Mouse (Mus musculus) lung, postnatal 0 days (tissue): ENCODE measurements around the gene D430019H16Rik. TPM values are rescaled to one million over a fixed set of nuclear protein-coding genes. Genes with fewer than 3 reads are reported as not detected.

Source experiments
- ATAC-seq: fragments of 200-750 bp; cut with Nextera tagmentation; 2 replicates; pipeline ENCODE4 v1.8.0; 2017; ENCODE audit warnings: moderate library complexity
- DNase-seq: peaks from one replicate; pipeline ENCODE4 v3.0.0-alpha.2; 2016; ENCODE audit warnings: low spot score
- H3K27ac ChIP-seq: fragments of 300-500 bp; sonication (generic); 2 replicates; pipeline ENCODE4 v1.5.1; 2014; ENCODE audit warnings: antibody characterized with exemption, mild to moderate bottlenecking, low read length, mixed read lengths
- H3K27me3 ChIP-seq: fragments of 300-500 bp; sonication (generic); replicated peaks from 2 replicates; pipeline ENCODE4 v1.6.1; 2014; ENCODE audit warnings: low read length, mixed read lengths; ENCODE audit not compliant: insufficient read depth
- H3K36me3 ChIP-seq: fragments of 300-500 bp; sonication (generic); 2 replicates; pipeline ENCODE4 v1.6.1; 2014; ENCODE audit warnings: low read length, mixed read lengths; ENCODE audit not compliant: insufficient read depth
- H3K4me1 ChIP-seq: fragments of 300-500 bp; sonication (generic); 2 replicates; pipeline ENCODE4 v1.6.1; 2014; ENCODE audit warnings: antibody characterized with exemption, low read depth, low read length, mixed read lengths; ENCODE audit not compliant: insufficient read depth
- H3K4me2 ChIP-seq: fragments of 300-500 bp; sonication (generic); replicated peaks from 2 replicates; pipeline ENCODE4 v1.6.1; 2014; ENCODE audit warnings: low read depth, mild to moderate bottlenecking, low read length, moderate library complexity, mixed read lengths
- H3K4me3 ChIP-seq: fragments of 300-500 bp; sonication (generic); 2 replicates; pipeline ENCODE4 v1.5.1; 2014; ENCODE audit warnings: low read depth, low read length
- H3K9ac ChIP-seq: fragments of 300-500 bp; sonication (generic); replicated peaks from 2 replicates; pipeline ENCODE4 v1.6.1; 2014; ENCODE audit warnings: low read depth, mild to moderate bottlenecking
- H3K9me3 ChIP-seq: fragments of 300-500 bp; sonication (generic); 2 replicates; pipeline ENCODE4 v1.6.1; 2016; ENCODE audit warnings: low read length, mixed read lengths
- CTCF ChIP-seq: IDR thresholded peaks from 2 replicates; pipeline ENCODE4 v1.5.1; 2016; ENCODE audit warnings: antibody characterized with exemption, mild to moderate bottlenecking
- EP300 ChIP-seq: IDR thresholded peaks from 2 replicates; pipeline ENCODE4 v1.6.1; 2016; ENCODE audit warnings: antibody characterized with exemption, mild to moderate bottlenecking, control low read depth
- WGBS: fragments of 180-500 bp; shearing (Covaris S2); extraction: QIAGEN DNeasy Blood & Tissue Kit; methylation state at CpG from one replicate; pipeline ENCODE4 v1.1.7; 2014; 5-methylcytosine and 5-hydroxymethylcytosine counted together
- polyA plus RNA-seq: library from polyadenylated mRNA; unstranded; fragments of >200 nt; fragmentation: Nextera tagmentation; extraction: Ambion mirVana; gene quantifications from 2 replicates; pipeline ENCODE4 v1.2.1, GENCODE M21; 2015

Gene D430019H16Rik
- polyA plus RNA-seq, 1 experiment from 2014 or later = 0.54 TPM

DNA sequence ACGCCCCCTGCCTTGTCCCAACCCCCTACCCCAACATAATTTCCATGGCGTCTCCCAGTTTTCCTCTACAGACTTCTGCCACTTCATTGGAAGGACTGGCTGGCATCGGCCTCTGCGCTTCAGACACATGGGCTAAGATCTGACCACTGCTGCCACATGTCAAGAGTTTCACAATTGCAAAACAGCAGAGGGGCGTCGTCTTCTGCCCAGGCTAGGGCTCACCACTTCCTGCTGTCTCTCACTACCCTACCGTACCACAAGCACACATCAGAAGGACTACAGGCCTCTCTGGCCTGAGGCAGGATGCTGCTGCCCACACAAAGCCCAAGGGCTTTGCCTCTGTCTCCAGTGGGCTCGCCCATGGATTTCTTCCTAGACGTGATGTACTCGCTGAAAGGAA, 86.0 kb downstream of the D430019H16Rik start:
- H3K4me1 ChIP-seq = peaks cover 6% of the 10 kb centered on the region; the same call in 1 of the 2 replicates
- H3K4me2 ChIP-seq = no peak overlapping the region
- no peak overlapping the region for H3K27ac ChIP-seq
- TF ChIP-seq EP300 = no peak
- TF ChIP-seq CTCF = no peak
- WGBS = 79% methylated on average over 10 of the region's 10 CpGs
- no peak for ATAC-seq
- H3K9me3 ChIP-seq = no peaks in the 10 kb centered on the region
- no peaks in the 10 kb centered on the region for H3K27me3 ChIP-seq
- DNase-seq = no peak
- H3K36me3 ChIP-seq = no peaks in the 10 kb centered on the region
- H3K4me3 ChIP-seq = no peak overlapping the region
- H3K9ac ChIP-seq = no peak overlapping the region

DNA sequence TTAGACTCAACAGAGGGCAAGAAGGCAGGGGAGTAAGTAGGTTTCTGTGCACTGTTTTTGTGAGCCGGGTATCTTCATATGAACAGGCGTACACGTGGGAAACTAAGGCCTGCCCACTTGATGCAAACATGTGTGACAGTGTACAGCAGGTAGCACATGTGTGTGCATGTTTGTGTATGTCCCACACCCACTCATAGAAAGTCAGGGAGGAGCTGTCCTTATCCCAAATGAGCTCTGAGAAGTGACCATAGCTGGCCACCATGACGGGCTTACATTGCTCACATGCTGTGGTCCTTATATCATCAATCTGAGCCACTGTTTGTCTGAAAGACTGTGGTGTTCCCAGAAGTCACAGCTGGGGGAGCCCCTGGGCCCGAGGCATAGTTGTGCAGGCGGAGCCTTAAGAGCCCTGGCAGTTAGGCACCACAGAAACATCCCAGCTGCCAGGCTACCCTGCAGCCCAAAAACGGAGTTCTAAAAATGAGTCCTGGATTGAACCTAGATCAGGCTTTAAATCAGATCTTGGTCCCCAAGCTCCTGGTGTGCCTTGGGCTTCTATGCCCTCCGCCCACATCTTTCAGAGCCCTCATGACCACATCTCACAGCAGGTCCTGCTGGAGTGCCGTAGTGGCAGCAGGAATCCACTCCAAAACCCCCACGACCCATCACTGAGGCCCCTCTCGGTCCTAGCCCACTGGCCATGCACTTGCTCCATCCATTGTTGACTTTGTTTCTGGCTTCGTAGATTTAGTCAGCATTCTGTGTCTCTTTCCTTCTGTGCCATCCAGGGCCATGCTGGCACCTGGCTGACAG, 88.1 kb downstream of the D430019H16Rik start:
- Histone ChIP-seq H3K4me1 (peaks cover 14% of the 10 kb centered on the region; the same call in 1 of the 2 replicates), H3K27ac (no peak overlapping the region), H3K9me3 (no peaks in the 10 kb centered on the region), H3K9ac (no peak overlapping the region), H3K4me3 (no peak overlapping the region), H3K27me3 (no peaks in the 10 kb centered on the region), H3K4me2 (no peak overlapping the region), H3K36me3 (no peaks in the 10 kb centered on the region)
- ATAC-seq = peak; percentile 34; the same call in 1 of the 2 replicates
- DNase-seq = no peak
- WGBS = 64% methylated on average over 12 of the region's 12 CpGs
- TF ChIP-seq CTCF = peak; percentile 43
- no peak for TF ChIP-seq EP300

DNA sequence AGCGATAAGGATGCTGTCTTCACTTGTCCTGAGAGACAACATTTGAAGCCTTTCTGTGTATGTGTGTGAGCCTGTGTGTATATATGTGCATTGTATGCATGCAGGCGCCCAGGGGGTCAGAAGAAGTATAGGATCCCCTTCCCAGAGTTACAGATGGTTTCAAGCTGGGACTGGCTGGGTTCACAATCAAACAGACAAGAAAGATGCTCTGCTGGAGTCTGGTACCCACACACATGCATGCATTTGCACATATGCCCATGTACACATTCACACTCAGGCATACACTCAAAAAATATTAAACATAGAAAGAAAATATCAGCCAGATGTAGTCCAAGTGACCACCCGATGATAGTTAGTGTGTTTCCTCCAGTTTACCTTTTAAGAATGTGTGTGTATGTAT, 88.9 kb downstream of the D430019H16Rik start:
- H3K9me3 ChIP-seq = no peaks in the 10 kb centered on the region
- no peak overlapping the region for H3K9ac ChIP-seq
- H3K4me3 ChIP-seq = no peak overlapping the region
- TF ChIP-seq CTCF (no peak), EP300 (no peak)
- no peak overlapping the region for H3K4me2 ChIP-seq
- no peaks in the 10 kb centered on the region for H3K27me3 ChIP-seq
- no peaks in the 10 kb centered on the region for H3K36me3 ChIP-seq
- H3K27ac ChIP-seq = no peak overlapping the region
- WGBS = 77% methylated on average over 3 of the region's 3 CpGs
- ATAC-seq = no peak
- no peak for DNase-seq
- H3K4me1 ChIP-seq = peaks cover 13% of the 10 kb centered on the region; the same call in 1 of the 2 replicates

Other genes with a start within 250 kb of the D430019H16Rik start
- not detected in 2 replicates for gene Tcl1, start 231.1 kb upstream of the D430019H16Rik start, polyA plus RNA-seq
- not detected in 2 replicates for gene Tunar, start 120.0 kb upstream of the D430019H16Rik start, polyA plus RNA-seq
- gene Bdkrb2, start 109.4 kb downstream of the D430019H16Rik start, polyA plus RNA-seq = 2.1 and 2.5 TPM in 2 replicates
- 0.26 and 0.37 TPM in 2 replicates for gene Bdkrb1, start 149.2 kb downstream of the D430019H16Rik start, polyA plus RNA-seq
- gene Gskip, start 231.0 kb downstream of the D430019H16Rik start, polyA plus RNA-seq = 26.5 and 27.7 TPM in 2 replicates
- 6.4 and 7.5 TPM in 2 replicates for gene Atg2b, start 231.4 kb downstream of the D430019H16Rik start, polyA plus RNA-seq